ENCODE assay signal across 10 mouse cellular contexts in genomic region chr2:93899397-93900380, GRCm38 (mm10). TPM values are rescaled to one million over a fixed set of nuclear protein-coding genes. Genes with fewer than 3 reads are reported as not detected.
DNase-seq lines count a peak whose midpoint lies in the region; ATAC-seq lines count a peak whose summit lies in the region.
"Had no signal": no experiment of that assay in that cellular context is flagged by ENCODE, and none has a peak within 500 bp of the region (broad histone marks: within the 10 kb centered on the region; RNA-seq: fewer than 3 reads in every experiment).

No protein-coding gene starts in this region.

- ATAC-seq in monocyte, adult 5-6 weeks (replicated peaks; ENCODE audit: insufficient number of reproducible peaks, low FRiP score, low TSS enrichment, poor library complexity, severe bottlenecking) = no peak
- no peak for ATAC-seq in activated CD4-positive, CD25-positive, alpha-beta regulatory T cell, adult 4 months
- ATAC-seq: intestine, embryonic 16.5 days had no signal

- DNase-seq in cerebellum, postnatal 10 days = peak; percentile 33 to 34
- no peak for DNase-seq in cerebellum, postnatal 14 days
- peak; percentile 10 to 64 for DNase-seq in left cerebral cortex, postnatal 25 days (ENCODE audit: low spot score in 2 of 2)
- DNase-seq in left cerebral cortex, adult 9 months (ENCODE audit: low spot score in 2 of 2) = no peak
- DNase-seq in embryo, embryonic 10.5 days (ENCODE audit: low spot score) = peak; percentile 66
- peak; percentile 44 for DNase-seq in layer of hippocampus, adult 9-11 months
- DNase-seq: spleen, adult 18-20 months had no signal

- intact Hi-C loops in left cerebral cortex, postnatal 25 days (cut with DNase I) = no loop called here

RNA-seq across cellular contexts. Expression of gene Accsl, which starts 30.7 kb away (rescaled TPM):
- not detected for total RNA-seq in left cerebral cortex, postnatal 25 days (2021)
- not detected in 3 replicates for total RNA-seq in monocyte, adult 5-6 weeks (2017)
- not detected for polyA plus RNA-seq in activated CD4-positive, CD25-positive, alpha-beta regulatory T cell, adult 4 months (2017; shearing (Covaris generic))
- polyA plus RNA-seq: intestine, embryonic 16.5 days had no signal

RNA-seq across cellular contexts. Expression of gene Accs, which starts 49.9 kb away (rescaled TPM):
- 1 to 10 TPM; 2.4 to 3.6 TPM for total RNA-seq in left cerebral cortex, postnatal 25 days (2021)
- total RNA-seq in monocyte, adult 5-6 weeks (2017) = 8.3 to 17.9 TPM (median 17.1 TPM) in 3 replicates
- 10 to 100 TPM; 14.1 to 17.1 TPM for polyA plus RNA-seq in activated CD4-positive, CD25-positive, alpha-beta regulatory T cell, adult 4 months (2017; shearing (Covaris generic))

RNA-seq across cellular contexts. Expression of gene Gm13889, which starts 57.3 kb away (rescaled TPM):
- total RNA-seq in left cerebral cortex, postnatal 25 days (2021) = 10 to 100 TPM; 46.6 to 48.8 TPM
- total RNA-seq in monocyte, adult 5-6 weeks (2017) = not detected in 3 replicates
- not detected for polyA plus RNA-seq in activated CD4-positive, CD25-positive, alpha-beta regulatory T cell, adult 4 months (2017; shearing (Covaris generic))

Comparison
In these comparisons a context has a peak if more than half of its experiments do, and no peak if none do; other contexts are left out.
1. DNase-seq: peak in cerebellum, postnatal 10 days (2 of 2), left cerebral cortex, postnatal 25 days (2 of 2), embryo, embryonic 10.5 days (single experiment) and layer of hippocampus, adult 9-11 months (single experiment); none in cerebellum, postnatal 14 days (0 of 2) and left cerebral cortex, adult 9 months (0 of 2).
2. RNA of gene Gm13889, which starts 57.3 kb away (total RNA-seq): 46.6 to 48.8 TPM in left cerebral cortex, postnatal 25 days; not detected in monocyte, adult 5-6 weeks; every median in the first group is over 10 times any median in the second.